Mouse (Mus musculus): Measurements from ENCODE around the gene Gnb4.

DNA sequence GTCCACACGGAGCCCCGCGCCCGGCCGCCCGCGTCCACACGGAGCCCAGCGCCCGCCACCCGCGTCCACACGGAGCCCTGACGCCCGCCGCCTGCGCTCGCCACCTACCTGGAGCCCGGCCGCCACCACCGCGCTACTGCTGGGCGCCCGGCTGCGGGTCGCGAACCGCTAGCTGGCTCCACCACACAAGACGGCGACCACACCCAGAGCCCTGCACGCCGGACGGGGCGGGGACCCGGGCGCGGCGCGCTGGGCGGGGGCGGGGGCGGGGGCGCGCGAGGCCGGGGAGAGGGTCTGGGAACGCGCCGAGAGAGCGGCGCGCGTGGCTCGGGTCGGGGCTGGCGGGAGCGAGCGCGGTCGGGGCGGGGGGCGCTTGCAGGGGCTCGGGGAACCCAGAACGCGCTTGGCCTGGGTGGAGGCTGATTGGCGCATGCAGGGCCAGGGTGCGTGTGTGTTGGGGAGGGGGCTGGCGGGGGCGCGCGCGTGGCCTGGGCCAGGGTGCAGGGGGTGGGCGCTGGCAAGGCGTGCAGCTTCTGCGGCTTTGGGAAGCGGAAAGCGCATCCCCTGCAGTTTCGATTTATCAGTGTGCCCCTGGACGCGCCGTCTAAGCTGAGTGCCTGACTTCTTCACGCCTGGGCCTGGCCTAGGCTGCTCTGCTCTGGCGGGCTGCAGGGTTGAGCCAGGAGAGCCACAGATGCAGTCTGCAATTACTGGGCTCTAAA, at the start of gene Gnb4:
- TF ChIP-seq CTCF (conservative IDR thresholded peaks at IDR 0.05; ENCODE audit: insufficient read depth, insufficient read length, low read depth, low read length) (no peak), POLR2A (IDR thresholded peaks at IDR 0.05; ENCODE audit: low read depth, low read length) (no peak)

Measured in kidney, adult 2 months (tissue).